ENCODE assay signal across 8 mouse cellular contexts in genomic region chr9:118974148-118974547, GRCm38 (mm10). TPM values are rescaled to one million over a fixed set of nuclear protein-coding genes. Genes with fewer than 3 reads are reported as not detected.
DNase-seq lines count a peak whose midpoint lies in the region; ATAC-seq and TF ChIP-seq lines count a peak whose summit lies in the region.

No protein-coding gene starts in this region.

- ATAC-seq in stomach, postnatal 0 days (ENCODE audit: low FRiP score, low TSS enrichment) = no peak

- 23% methylated on average over 5 of the region's 5 CpGs for WGBS in stomach, postnatal 0 days

- H3K9me3 ChIP-seq in stomach, postnatal 0 days (ENCODE audit: control insufficient read depth, low read length) = no peaks in the 10 kb centered on the region

- 0 out of 2 replicates have a peak overlapping the region, but pooled peaks have one; percentile 45 for H3K27ac ChIP-seq in stomach, postnatal 0 days (replicated peaks)

- no peak overlapping the region for H3K9ac ChIP-seq in stomach, postnatal 0 days (ENCODE audit: low read length)

- H3K4me2 ChIP-seq in stomach, postnatal 0 days (replicated peaks; ENCODE audit: low read depth) = no peak overlapping the region

- H3K36me3 ChIP-seq in stomach, postnatal 0 days (ENCODE audit: control insufficient read depth, insufficient read depth, low read length) = no peaks in the 10 kb centered on the region

- DNase-seq in layer of hippocampus, adult 18-20 months (ENCODE audit: low spot score in 2 of 2) = peak; percentile 18 to 62
- no peak for DNase-seq in layer of hippocampus, postnatal 10 days (ENCODE audit: low spot score in 2 of 2)
- DNase-seq in adrenal gland, postnatal 36 days = peak; percentile 77 to 84
- peak; percentile 61 for DNase-seq in gastrocnemius, postnatal 25 days
- DNase-seq in kidney, postnatal 10 days = peak; percentile 72
- DNase-seq in stomach, postnatal 0 days (ENCODE audit: low spot score) = no peak
- no peak for DNase-seq in right cerebral cortex, postnatal 10 days (ENCODE audit: low spot score in 2 of 2)
- DNase-seq in left cerebral cortex, adult 8-10 months (ENCODE audit: low spot score in 2 of 2) = no peak

- H3K27me3 ChIP-seq in stomach, postnatal 0 days (ENCODE audit: control insufficient read depth, insufficient read depth, low read length) = no peaks in the 10 kb centered on the region

- no peak for TF ChIP-seq CTCF in stomach, postnatal 0 days (IDR thresholded peaks at IDR 0.05; ENCODE audit: low read depth)

- H3K4me3 ChIP-seq in stomach, postnatal 0 days (ENCODE audit: low read depth, low read length) = no peak overlapping the region

- H3K4me1 ChIP-seq in stomach, postnatal 0 days (replicated peaks; ENCODE audit: control insufficient read depth, insufficient read depth) = peaks cover 3% of the 10 kb centered on the region; the same call in 1 of the 2 replicates

- TF ChIP-seq EP300 in stomach, postnatal 0 days (optimal IDR thresholded peaks at IDR 0.05) = no peak

RNA-seq across cellular contexts. Expression of gene Ctdspl, which starts 47.9 kb away (rescaled TPM):
- 10 to 100 TPM; 25.1 to 27.1 TPM for total RNA-seq in layer of hippocampus, adult 18-20 months (2021)
- 10 to 100 TPM; 17.0 to 19.0 TPM for total RNA-seq in layer of hippocampus, postnatal 10 days (2021)
- total RNA-seq in adrenal gland, postnatal 36 days (2021) = 10 to 100 TPM; 30.4 to 32.8 TPM
- total RNA-seq in gastrocnemius, postnatal 25 days (2021) = 1 to 10 TPM; 5.5 to 8.6 TPM
- 7.4 and 9.0 TPM in 2 replicates for polyA plus RNA-seq in stomach, postnatal 0 days (2015; fragmentation: Nextera tagmentation; extraction: Ambion mirVana)
- total RNA-seq in left cerebral cortex, adult 8-10 months (2022) = 10 to 100 TPM; 36.1 to 37.2 (median 36.4) TPM

Comparison
In these comparisons a context has a peak if more than half of its experiments do, and no peak if none do; other contexts are left out.
1. DNase-seq: peak in layer of hippocampus, adult 18-20 months (2 of 2), adrenal gland, postnatal 36 days (2 of 2), gastrocnemius, postnatal 25 days (single experiment) and kidney, postnatal 10 days (single experiment); none in layer of hippocampus, postnatal 10 days (0 of 2), stomach, postnatal 0 days (single experiment), right cerebral cortex, postnatal 10 days (0 of 2) and left cerebral cortex, adult 8-10 months (0 of 2).